Mouse (Mus musculus): ENCODE measurements at regions not wholly inside any gene's neighbourhood (a gene's known extent, or its start where the extent isn't known, plus 50 kb on each side); places are given as distances from the start of the nearest gene placed in this dataset.

- Histone ChIP-seq H3K9ac (ENCODE audit: insufficient read depth, low read depth) (no peak overlapping the region), H3K9me3 (replicated peaks; ENCODE audit: low read length) (no peaks in the 10 kb centered on the region), H3K27ac (ENCODE audit: insufficient read depth, low read depth) (no peak overlapping the region), H3K4me2 (ENCODE audit: insufficient read depth, low read depth, poor library complexity, severe bottlenecking) (no peak overlapping the region), H3K27me3 (replicated peaks) (no peaks in the 10 kb centered on the region), H3K4me1 (ENCODE audit: control insufficient read depth in 1 of 2, insufficient read depth in 2 of 2) (0 out of 4 replicates have a peak, but pooled peaks cover 0 to 3% of the 10 kb centered on the region in 2 experiments), H3K4me3 (replicated peaks in 1 of 3; ENCODE audit: low read depth in 2 of 3, low read length in 2 of 3, poor library complexity in 1 of 3) (no peak overlapping the region), H3K79me2 (replicated peaks; ENCODE audit: control insufficient read depth, extremely low read depth, insufficient read depth, poor library complexity, severe bottlenecking) (no peaks in the 10 kb centered on the region), H3K36me3 (replicated peaks in 1 of 2; ENCODE audit: control insufficient read depth in 1 of 2, insufficient read depth in 1 of 2, low read length in 1 of 2) (no peaks in the 10 kb centered on the region)
- TF ChIP-seq ETS1 (conservative IDR thresholded peaks at IDR 0.05; ENCODE audit: low read depth, low read length) (no peak), MEF2A (IDR thresholded peaks at IDR 0.05; ENCODE audit: borderline replicate concordance, low read depth, low read length) (no peak), MAZ (IDR thresholded peaks at IDR 0.05; ENCODE audit: low read depth, low read length) (no peak), CTCF (conservative IDR thresholded peaks at IDR 0.05 in 1 of 2, IDR thresholded peaks at IDR 0.05 in 1 of 2; ENCODE audit: low read depth in 2 of 2, low read length in 2 of 2) (no peak), E2F4 (IDR thresholded peaks at IDR 0.05; ENCODE audit: insufficient replicate concordance, low read depth, low read length) (no peak), USF2 (conservative IDR thresholded peaks at IDR 0.05; ENCODE audit: low read depth, low read length) (no peak), PAX5 (IDR thresholded peaks at IDR 0.05; ENCODE audit: low read length) (no peak), CHD1 (IDR thresholded peaks at IDR 0.05; ENCODE audit: low read depth, low read length) (no peak), GABPA (IDR thresholded peaks at IDR 0.05; ENCODE audit: insufficient replicate concordance, low read depth, low read length) (no peak), JUN (IDR thresholded peaks at IDR 0.05; ENCODE audit: insufficient read depth, low read depth, low read length) (no peak), SMC3 (IDR thresholded peaks at IDR 0.05; ENCODE audit: low read depth, low read length) (no peak), TBP (conservative IDR thresholded peaks at IDR 0.05; ENCODE audit: low read depth, low read length) (no peak), CHD2 (IDR thresholded peaks at IDR 0.05; ENCODE audit: low read length) (no peak), MYC (IDR thresholded peaks at IDR 0.05; ENCODE audit: low read depth, low read length) (no peak), BHLHE40 (IDR thresholded peaks at IDR 0.05; ENCODE audit: low read depth, low read length) (no peak)
- dilution Hi-C loops (cut with MboI; ENCODE audit: extremely low pct_ligation_motif_present, extremely low pct_unique_long_range_greater_than_20kb, low sequenced_read_pairs), result no loop called here
- in situ Hi-C loops (cut with MboI; ENCODE audit: low pct_ligation_motif_present, low pct_unique_long_range_greater_than_20kb, low sequenced_read_pairs), result no loop called here
- DNase-seq (ENCODE audit: extremely low read depth), result peak; percentile 3
These were observed 257.4 kb upstream of the 4930412O13Rik start for GRCm38 (mm10) chr2:9623702-9624101.

GRCm38 (mm10) chr2:9628026-9628425 lies 253.0 kb upstream of the 4930412O13Rik start:
- no peak for DNase-seq (ENCODE audit: extremely low read depth)
- in situ Hi-C loops (cut with MboI; ENCODE audit: low pct_ligation_motif_present, low pct_unique_long_range_greater_than_20kb, low sequenced_read_pairs), result no loop called here
- dilution Hi-C loops (cut with MboI; ENCODE audit: extremely low pct_ligation_motif_present, extremely low pct_unique_long_range_greater_than_20kb, low sequenced_read_pairs), result no loop called here

More at GRCm38 (mm10) chr2:9628026-9628425, 253.0 kb upstream of the 4930412O13Rik start:
- Histone ChIP-seq H3K9me3 (replicated peaks; ENCODE audit: low read length) (no peaks in the 10 kb centered on the region), H3K27me3 (replicated peaks) (no peaks in the 10 kb centered on the region), H3K27ac (ENCODE audit: insufficient read depth, low read depth) (no peak overlapping the region), H3K4me3 (replicated peaks in 1 of 3; ENCODE audit: low read depth in 2 of 3, low read length in 2 of 3, poor library complexity in 1 of 3) (no peak overlapping the region), H3K4me2 (ENCODE audit: insufficient read depth, low read depth, poor library complexity, severe bottlenecking) (no peak overlapping the region), H3K9ac (ENCODE audit: insufficient read depth, low read depth) (no peak overlapping the region), H3K36me3 (replicated peaks in 1 of 2; ENCODE audit: control insufficient read depth in 1 of 2, insufficient read depth in 1 of 2, low read length in 1 of 2) (no peaks in the 10 kb centered on the region), H3K4me1 (ENCODE audit: control insufficient read depth in 1 of 2, insufficient read depth in 2 of 2) (0 out of 4 replicates have a peak, but pooled peaks cover 0 to 3% of the 10 kb centered on the region in 2 experiments), H3K79me2 (replicated peaks; ENCODE audit: control insufficient read depth, extremely low read depth, insufficient read depth, poor library complexity, severe bottlenecking) (no peaks in the 10 kb centered on the region)
- TF ChIP-seq USF1 (IDR thresholded peaks at IDR 0.05; ENCODE audit: low read depth, low read length) (no peak), RCOR1 (conservative IDR thresholded peaks at IDR 0.05; ENCODE audit: low read depth, low read length) (no peak), SIN3A (IDR thresholded peaks at IDR 0.05; ENCODE audit: low read length) (no peak), TCF12 (IDR thresholded peaks at IDR 0.05; ENCODE audit: low read depth, low read length) (no peak), MAZ (IDR thresholded peaks at IDR 0.05; ENCODE audit: low read depth, low read length) (no peak), ZC3H11A (IDR thresholded peaks at IDR 0.05; ENCODE audit: low read depth, low read length) (no peak), USF2 (conservative IDR thresholded peaks at IDR 0.05; ENCODE audit: low read depth, low read length) (no peak), POLR2AphosphoS2 (IDR thresholded peaks at IDR 0.05; ENCODE audit: low read depth, low read length) (no peak), SMC3 (IDR thresholded peaks at IDR 0.05; ENCODE audit: low read depth, low read length) (no peak), BHLHE40 (IDR thresholded peaks at IDR 0.05; ENCODE audit: low read depth, low read length) (no peak)
